Mouse (Mus musculus) megakaryocyte, embryonic 14.5 days (primary cell): ENCODE data around the gene Ddx1.

Source experiments
- FLI1 ChIP-seq: IDR thresholded peaks from 2 replicates; pipeline ENCODE4 v1.6.1; 2012; ENCODE audit warnings: low read length, inconsistent platforms, mixed read lengths
- GATA1 ChIP-seq: IDR thresholded peaks from 3 replicates; pipeline ENCODE4 v1.6.1; 2012; ENCODE audit warnings: mixed read lengths, low read length, inconsistent platforms, borderline replicate concordance

- TF ChIP-seq GATA1 (no peak), FLI1 (no peak)
Measured at GRCm38 (mm10) chr12:13249573-13249919, 533 bp upstream of the Ddx1 start.
